Comparison of ENCODE assay signal across 8 mouse cellular contexts in the genomic region with DNA sequence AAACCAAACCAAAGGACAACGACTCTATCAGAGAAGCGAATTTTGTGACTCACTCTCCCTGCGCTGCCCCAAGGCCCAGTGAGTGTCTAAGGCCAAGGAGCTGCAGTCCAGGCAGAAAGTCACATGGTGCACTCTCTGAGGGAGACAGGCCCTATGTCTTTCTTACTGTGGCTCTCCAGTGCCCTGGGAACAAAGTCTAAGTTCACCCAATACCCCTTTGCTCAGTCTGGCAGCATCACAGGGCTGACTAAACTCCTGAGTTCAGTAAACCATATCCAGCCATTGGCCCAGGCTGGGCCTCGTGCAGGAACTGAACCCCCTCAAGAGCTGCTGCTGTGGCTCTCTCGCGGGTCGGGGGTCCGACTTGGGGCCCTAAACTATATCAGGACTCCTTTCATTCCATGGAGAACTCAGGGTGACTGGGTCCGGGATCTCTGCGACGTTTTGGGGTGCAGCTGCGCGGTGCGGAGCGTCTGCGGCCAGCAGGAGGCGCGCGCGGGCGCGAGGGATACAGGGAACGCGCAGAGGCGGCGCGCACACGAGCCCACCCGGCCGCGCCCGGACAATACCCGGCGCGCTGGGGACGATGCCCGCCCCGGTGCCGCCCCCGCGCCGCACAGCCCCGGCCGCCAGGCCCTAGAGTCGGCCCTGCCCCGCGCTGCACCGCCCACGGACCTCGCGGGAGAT. TPM values are rescaled to one million over a fixed set of nuclear protein-coding genes. Genes with fewer than 3 reads are reported as not detected.
DNase-seq lines count a peak whose midpoint lies in the region; ATAC-seq lines count a peak whose summit lies in the region.

TSS of gene Palm (plus strand) at position 522 of the 687 bp plus-strand sequence.

- 5% methylated on average over 51 of the region's 51 CpGs for WGBS in embryonic facial prominence, embryonic 10.5 days
- WGBS in limb, embryonic 11.5 days: 6% methylated on average over 48 of the region's 51 CpGs
- WGBS in midbrain, embryonic 12.5 days: 5% methylated on average over 48 of the region's 51 CpGs

- no peaks in the 10 kb centered on the region; the same call in 1 of the 2 replicates for H3K27me3 ChIP-seq in embryonic facial prominence, embryonic 10.5 days (replicated peaks; ENCODE audit: low read depth, poor library complexity, severe bottlenecking)
- no peaks in the 10 kb centered on the region for H3K27me3 ChIP-seq in limb, embryonic 11.5 days (ENCODE audit: control insufficient read depth, insufficient read depth, low read length)
- H3K27me3 ChIP-seq in midbrain, embryonic 12.5 days: no peaks in the 10 kb centered on the region

- H3K4me2 ChIP-seq in limb, embryonic 11.5 days (ENCODE audit: low read depth, severe bottlenecking): peak within 1 kb of the TSS; percentile 93
- peak within 1 kb of the TSS; percentile 68 for H3K4me2 ChIP-seq in midbrain, embryonic 12.5 days (replicated peaks)

- peak within 1 kb of the TSS; percentile 96 for H3K9ac ChIP-seq in limb, embryonic 11.5 days (ENCODE audit: low read length)
- H3K9ac ChIP-seq in midbrain, embryonic 12.5 days (replicated peaks): peak within 1 kb of the TSS; percentile 94

- no peak for DNase-seq in cerebellum, adult 9-11 months
- peak; percentile 86 for DNase-seq in embryonic facial prominence, embryonic 10.5 days (ENCODE audit: low spot score)
- peak; percentile 90 for DNase-seq in kidney, adult 11 months
- DNase-seq in limb, embryonic 11.5 days (ENCODE audit: low spot score): peak; percentile 84
- peak; percentile 34 for DNase-seq in skeletal muscle tissue, adult 2 months (ENCODE audit: low read depth, low spot score)

- no peaks in the 10 kb centered on the region for H3K9me3 ChIP-seq in embryonic facial prominence, embryonic 10.5 days
- no peaks in the 10 kb centered on the region for H3K9me3 ChIP-seq in limb, embryonic 11.5 days (ENCODE audit: control insufficient read depth, low read length)
- no peaks in the 10 kb centered on the region for H3K9me3 ChIP-seq in midbrain, embryonic 12.5 days

- peaks cover 15% of the 10 kb centered on the region for H3K36me3 ChIP-seq in embryonic facial prominence, embryonic 10.5 days (replicated peaks)
- H3K36me3 ChIP-seq in limb, embryonic 11.5 days (ENCODE audit: control insufficient read depth, insufficient read depth, low read length): no peaks in the 10 kb centered on the region
- H3K36me3 ChIP-seq in midbrain, embryonic 12.5 days: no peaks in the 10 kb centered on the region; the same call in 1 of the 2 replicates

- peaks cover 50% of the 10 kb centered on the region for H3K4me1 ChIP-seq in embryonic facial prominence, embryonic 10.5 days
- peaks cover 17% of the 10 kb centered on the region for H3K4me1 ChIP-seq in limb, embryonic 11.5 days (ENCODE audit: control insufficient read depth, insufficient read depth, low read length)
- H3K4me1 ChIP-seq in midbrain, embryonic 12.5 days: peaks cover 34% of the 10 kb centered on the region

- peak within 1 kb of the TSS; percentile 97 for H3K27ac ChIP-seq in embryonic facial prominence, embryonic 10.5 days (replicated peaks)
- H3K27ac ChIP-seq in limb, embryonic 11.5 days (replicated peaks; ENCODE audit: low read depth, low read length): peak within 1 kb of the TSS; percentile 72
- H3K27ac ChIP-seq in midbrain, embryonic 12.5 days (replicated peaks): peak within 1 kb of the TSS; percentile 87

- peak within 1 kb of the TSS; percentile 95 for H3K4me3 ChIP-seq in embryonic facial prominence, embryonic 10.5 days
- peak within 1 kb of the TSS; percentile 93 for H3K4me3 ChIP-seq in limb, embryonic 11.5 days (ENCODE audit: low read depth, low read length)
- peak within 1 kb of the TSS; percentile 82 for H3K4me3 ChIP-seq in midbrain, embryonic 12.5 days

- ATAC-seq in cerebellum, adult (ENCODE audit: insufficient number of reproducible peaks, low FRiP score, low TSS enrichment): peak; percentile 41; the same call in 1 of the 2 replicates
- ATAC-seq in granulocyte monocyte progenitor cell, adult 5-6 weeks (replicated peaks; ENCODE audit: poor library complexity, severe bottlenecking): peak; percentile 50
- peak; percentile 55; the same call in 1 of the 2 replicates for ATAC-seq in limb, embryonic 11.5 days (ENCODE audit: insufficient number of reproducible peaks, low FRiP score, low TSS enrichment, low read depth)
- peak; percentile 61 for ATAC-seq in midbrain, embryonic 12.5 days (ENCODE audit: low FRiP score, low read depth)

RNA-seq across cellular contexts. Expression of gene Palm, which starts in this region (rescaled TPM):
- 127 and 129 TPM in 2 replicates for polyA plus RNA-seq in embryonic facial prominence, embryonic 10.5 days (2016; fragmentation: Nextera tagmentation; extraction: Ambion mirVana)
- 80.1 and 110 TPM in 2 replicates for total RNA-seq in granulocyte monocyte progenitor cell, adult 5-6 weeks (2014; fragmentation: Nextera tagmentation)
- 35.6 and 48.6 TPM in 2 replicates for total RNA-seq in granulocyte monocyte progenitor cell, adult 5-6 weeks (2017)
- 108 and 109 TPM in 2 replicates for polyA plus RNA-seq in limb, embryonic 11.5 days (2014; fragmentation: Nextera tagmentation; extraction: Ambion mirVana)
- 198 and 204 TPM in 2 replicates for polyA plus RNA-seq in midbrain, embryonic 12.5 days (2016; fragmentation: Nextera tagmentation; extraction: Ambion mirVana)
